Mouse (Mus musculus): ENCODE data around the gene Pth2r.

The Pth2r gene

DNA sequence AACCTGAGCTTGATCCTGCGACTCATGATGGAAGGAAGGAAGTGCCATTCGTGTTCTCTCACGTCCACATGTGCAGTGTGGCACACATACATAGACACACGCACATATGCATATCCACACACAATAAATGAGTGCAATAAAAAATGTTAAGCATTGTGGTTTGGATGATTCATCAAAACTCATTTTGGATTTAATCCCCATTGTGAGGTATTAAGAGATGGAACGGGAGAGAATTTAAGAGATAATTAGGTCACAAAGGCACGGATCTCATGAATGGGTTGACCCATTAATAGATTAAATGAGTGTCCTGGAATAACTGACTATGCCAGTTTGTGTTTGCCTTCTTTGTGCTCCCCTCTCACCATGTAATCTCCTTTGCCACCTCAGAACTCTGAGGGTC lies at the start of gene Pth2r:
Gene Pth2r (plus strand): TSS at position 301 of the 400 bp plus-strand sequence.
- WGBS = 75% methylated on average over 6 of the region's 6 CpGs

DNA sequence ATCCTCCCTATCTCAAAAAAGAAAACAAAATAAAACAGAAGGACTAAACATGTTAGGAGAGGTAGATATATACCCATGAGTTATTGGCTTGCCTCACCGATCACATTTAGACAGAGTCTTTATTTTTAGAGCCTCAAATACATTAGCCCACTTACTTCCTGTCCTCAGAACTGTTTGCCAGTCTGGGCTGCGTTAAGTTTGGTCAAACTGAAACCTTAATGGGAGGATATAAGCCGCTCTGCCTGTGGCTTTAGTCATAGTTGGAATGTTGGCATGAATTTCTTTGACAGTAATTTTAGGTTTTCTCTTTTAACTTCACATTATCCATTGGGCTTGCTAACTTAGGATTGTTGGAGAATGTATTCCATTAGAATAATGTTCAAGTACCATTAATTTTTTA lies 44.1 kb upstream of the Pth2r start:
- WGBS = 51% methylated on average over 3 of the region's 3 CpGs

DNA sequence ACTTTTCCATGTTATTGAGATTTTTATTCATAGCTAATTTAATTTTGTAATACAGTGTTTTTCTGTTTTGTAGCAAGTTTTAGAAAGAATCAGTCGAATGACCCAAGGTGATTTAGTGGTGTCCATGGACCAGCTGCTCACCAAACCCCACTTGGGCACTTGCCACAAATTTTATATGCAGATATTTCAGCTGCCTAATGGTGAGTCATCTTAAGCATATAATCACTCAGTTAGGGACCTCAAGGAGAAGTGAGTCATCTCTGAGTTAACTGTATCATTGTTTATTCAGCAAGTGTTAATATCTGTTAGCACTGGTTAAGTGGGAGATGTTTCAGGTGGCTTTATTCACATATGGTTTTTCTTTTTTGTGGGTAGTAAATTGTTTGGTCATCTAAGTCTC lies 36.2 kb upstream of the Pth2r start:
- WGBS = 98% methylated on average over 1 of the region's 1 CpGs

DNA sequence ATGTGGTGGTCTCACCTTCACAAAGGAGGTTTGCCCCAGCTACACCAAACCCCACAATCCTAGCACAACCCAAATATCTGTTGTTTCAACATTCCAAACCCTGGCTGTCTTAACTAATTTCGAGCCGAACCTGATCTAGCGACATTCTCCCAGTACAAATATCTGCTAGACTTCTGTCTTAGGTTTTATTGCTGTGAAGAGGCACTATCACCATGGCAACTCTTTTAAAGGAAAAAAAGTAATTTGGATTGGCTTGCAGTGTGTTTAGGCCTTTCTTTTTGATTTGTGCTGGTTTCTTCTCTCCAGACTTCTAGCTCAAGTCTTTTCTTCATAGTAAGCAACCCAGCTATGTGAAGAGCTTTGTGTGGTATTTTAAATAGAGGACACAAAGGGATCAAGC lies 1.4 kb upstream of the Pth2r start:
- WGBS = 40% methylated on average over 3 of the region's 3 CpGs

DNA sequence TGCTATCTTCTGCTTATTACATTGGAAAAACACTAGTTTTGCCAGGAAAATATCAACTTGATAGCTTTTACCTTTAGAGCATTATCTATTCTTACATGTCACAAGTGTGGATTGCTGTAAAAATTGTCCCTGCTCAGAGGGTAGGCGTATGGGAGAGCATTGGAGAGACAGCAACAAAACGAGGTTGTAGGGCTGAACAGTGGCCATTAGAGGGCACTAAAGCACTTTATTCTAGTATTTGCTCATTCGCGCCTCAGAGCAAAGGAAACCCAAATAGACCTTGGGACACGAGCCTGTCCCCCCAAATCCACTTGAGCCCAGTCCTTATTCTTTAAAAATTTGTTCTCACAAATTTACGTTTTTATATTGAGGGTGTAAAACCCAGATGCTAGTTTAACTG lies 910 bp downstream of the Pth2r start:
- 7% methylated on average over 6 of the region's 6 CpGs for WGBS

DNA sequence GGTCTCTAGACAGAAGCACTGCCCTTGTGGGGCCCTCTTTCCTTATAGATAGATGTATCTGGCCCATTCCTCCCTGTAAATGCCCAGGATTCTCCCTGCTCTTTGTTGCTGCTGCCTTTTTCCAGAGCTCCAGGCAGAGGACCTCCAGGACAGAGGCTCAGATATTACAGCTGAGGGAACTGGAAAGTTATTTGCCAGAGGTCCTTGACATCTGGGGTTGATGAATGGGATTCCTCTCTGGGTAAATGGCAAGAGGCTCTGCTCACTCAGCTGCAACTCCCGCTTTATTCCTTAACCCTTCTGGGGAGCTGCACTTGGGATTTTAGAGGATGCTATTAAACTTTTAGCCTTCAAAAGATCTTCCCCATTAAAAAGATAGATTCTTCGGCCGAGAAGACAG lies 26.6 kb downstream of the Pth2r start:
- 91% methylated on average over 3 of the region's 3 CpGs for WGBS

DNA sequence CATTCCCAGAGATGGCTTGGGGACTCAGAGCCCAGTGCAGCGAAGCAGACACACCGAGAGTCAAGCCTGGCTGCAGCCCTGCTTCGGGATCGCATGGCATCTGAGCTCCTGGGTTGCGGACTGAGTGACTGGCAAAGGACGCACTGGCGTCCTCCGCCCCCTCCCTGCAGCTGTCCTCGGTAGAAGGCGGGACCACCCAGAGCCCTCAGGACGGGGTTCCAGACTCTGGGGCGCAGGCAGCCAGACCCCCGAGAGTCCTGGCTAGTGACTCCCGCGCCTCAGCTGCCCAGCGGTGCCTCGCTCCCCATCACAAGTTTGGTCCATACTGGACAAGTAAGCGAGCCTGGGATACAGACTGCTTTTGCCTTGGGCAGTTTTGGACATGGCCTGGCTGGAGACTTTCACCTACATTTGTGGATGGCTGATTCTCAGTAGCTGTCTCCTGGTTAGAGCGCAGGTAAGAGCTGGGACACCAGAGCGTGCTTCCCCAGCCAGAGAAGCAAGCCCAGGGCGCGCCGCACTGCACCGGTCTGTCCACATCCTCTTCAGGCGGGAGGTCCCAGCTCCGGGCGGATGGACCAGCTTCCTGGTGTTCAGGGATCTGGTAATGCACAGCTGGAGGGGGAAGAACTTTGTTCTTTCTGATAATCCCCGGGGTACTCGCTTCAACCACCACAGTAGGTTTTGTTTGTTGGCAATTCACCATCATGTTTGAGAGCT lies 29.5 kb downstream of the Pth2r start:
- WGBS = 2% methylated on average over 29 of the region's 29 CpGs

DNA sequence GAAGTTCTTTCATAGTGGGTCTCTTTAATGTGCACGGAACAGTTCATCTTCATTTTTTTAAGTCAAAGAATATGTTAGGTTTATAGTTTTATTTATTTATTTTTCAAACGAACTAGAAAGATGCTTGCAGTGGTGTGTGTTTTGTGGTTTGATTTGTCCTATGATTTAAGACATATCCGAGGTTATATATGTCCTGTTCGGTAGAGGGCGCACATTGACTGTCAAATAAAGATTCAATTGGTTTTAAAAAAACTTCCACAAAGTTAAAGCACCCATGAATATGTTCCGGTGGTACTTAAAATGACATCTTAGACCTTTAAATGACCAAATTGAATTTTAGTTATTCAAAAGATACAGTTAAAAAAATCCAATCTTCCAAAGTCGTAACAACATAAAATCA lies 30.3 kb downstream of the Pth2r start:
- WGBS = 6% methylated on average over 7 of the region's 7 CpGs

DNA sequence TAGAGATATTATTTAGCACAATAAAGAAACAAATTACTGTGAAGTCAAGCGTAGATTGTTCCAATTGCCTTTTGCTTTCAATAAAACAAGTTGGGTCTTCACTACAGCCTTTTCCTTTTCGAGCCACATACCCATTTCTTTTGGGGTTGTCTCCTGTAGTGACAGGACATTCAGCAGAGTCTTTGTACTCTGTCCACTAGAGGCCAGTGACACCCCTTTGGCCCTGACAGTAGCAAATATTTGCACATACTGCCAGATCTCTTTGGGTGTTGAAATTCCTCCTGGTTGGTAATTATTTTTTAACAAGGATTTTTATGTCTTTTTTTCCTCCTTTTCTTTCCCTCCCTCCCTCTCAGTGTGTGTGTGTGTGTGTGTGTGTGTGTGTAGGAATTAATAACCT lies 31.0 kb downstream of the Pth2r start:
- 55% methylated on average over 2 of the region's 2 CpGs for WGBS

DNA sequence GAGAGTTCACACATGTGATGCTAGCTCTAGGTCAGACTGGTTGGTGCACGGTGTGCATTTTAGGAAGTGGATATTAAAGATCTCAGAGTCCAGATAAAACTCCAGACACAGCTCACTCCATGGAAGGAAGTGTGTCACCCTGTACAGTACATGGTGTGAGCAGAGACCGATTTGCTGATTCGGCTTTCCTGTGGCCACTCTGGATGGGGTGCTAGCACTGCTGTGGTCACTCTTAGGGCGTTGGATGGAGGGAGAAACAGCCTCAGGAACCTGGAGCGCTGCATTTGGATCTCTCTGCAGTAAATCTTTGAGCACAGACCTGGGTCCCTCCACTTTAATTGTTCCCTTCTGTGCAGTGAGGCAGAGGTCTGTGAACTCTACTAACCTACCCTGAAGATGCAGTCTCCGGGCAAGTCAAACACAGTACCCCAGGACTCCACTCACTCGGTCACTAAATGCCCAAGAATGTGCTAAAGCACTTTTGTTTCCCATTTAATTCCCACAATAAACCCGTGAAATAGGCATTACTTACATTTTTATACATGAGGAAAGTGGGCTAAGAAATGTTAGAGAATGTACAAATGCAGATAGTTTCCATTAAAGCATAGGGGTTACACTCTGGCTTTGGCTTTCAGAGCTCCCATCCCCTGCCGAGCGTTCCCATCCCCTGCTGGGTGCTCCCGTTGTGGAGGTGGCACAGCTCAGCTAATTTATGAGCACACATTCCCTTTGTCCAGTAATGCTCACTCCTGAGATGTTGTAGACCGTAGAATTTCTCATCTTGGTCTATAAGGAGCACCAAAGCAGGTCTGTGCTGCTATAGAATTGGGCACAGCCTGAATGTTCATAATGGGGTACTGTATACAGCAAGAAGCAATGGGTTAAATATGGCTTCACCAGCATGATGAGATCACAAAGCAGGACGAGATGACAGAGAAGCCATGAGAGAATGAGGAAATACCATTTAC lies 32.5 kb downstream of the Pth2r start:
- 62% methylated on average over 13 of the region's 13 CpGs for WGBS

DNA sequence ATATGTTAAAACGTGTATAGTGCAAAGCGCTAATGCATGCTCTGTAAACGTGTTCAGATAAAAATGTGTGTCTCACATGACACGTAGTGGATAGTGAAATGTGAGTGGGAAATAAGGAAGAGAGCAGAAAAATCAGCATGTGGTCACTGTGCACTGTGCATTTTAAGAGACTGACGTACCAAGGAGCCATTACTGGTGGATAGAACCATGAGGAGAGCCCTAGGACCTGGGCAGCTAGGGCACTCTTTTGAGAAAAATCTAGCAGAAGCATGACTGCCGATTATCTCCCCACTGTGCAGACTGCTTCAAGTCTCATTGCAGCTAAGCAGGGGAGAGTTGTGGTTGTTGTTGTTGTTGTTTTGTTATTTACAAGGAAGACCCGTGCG lies 33.2 kb downstream of the Pth2r start:
- WGBS = 80% methylated on average over 8 of the region's 8 CpGs

DNA sequence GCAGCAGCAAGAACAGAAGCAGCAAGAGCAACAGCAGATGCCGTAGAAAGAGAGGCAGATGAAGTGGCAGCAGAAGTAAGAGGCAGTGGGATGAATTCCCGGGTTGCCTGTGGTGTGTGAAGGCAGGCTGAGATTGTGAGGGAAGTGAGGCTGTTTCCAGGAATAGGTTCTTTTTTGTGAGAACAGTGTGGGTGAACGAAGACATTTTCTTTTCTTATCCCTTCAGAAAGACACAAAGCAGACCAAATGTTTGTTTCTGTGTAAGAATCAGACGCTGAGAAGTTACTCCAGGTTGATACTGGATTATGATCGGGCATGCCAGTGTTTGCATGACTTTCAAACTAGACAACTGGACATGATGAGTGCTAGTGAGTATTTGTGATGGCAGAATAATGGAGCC lies 52.2 kb downstream of the Pth2r start:
- 55% methylated on average over 5 of the region's 5 CpGs for WGBS

DNA sequence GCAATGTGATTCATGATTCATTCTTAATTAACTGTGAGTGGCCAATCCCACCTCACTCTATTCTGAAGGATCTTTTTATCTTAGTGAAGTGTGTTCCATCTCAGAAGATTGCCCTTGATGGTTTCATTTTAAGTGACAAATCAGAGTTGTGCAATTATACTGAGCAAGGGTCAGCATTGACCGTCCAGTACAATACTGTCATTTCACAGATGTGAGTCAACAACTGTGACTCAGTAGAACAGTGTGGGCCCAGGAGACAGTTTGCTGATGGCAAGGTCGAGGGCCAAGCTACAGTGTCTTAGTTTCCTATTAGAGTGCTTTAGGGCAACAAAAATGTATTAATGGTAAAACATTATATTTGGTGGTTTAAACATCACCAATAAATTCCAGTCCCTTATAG lies 55.9 kb downstream of the Pth2r start:
- 88% methylated on average over 2 of the region's 2 CpGs for WGBS

DNA sequence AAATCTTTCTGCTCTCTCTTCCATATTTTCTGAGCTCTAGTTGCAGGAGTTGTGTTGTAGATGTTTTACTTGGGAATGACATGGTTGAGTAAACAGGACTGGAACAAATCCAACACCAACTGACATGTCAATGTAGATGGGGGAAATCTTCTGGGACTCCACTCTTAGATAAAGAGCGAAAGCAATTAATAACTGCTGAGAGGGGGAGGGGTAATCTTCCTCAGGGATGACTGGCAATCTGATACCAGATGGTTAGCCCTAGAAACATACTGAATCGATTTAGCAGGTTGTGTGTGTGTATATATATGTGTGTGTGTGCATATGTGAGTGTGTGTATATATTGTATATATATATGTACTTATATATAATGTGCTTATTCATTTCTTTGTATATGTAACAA lies 58.4 kb downstream of the Pth2r start:
- WGBS = 60% methylated on average over 2 of the region's 2 CpGs

DNA sequence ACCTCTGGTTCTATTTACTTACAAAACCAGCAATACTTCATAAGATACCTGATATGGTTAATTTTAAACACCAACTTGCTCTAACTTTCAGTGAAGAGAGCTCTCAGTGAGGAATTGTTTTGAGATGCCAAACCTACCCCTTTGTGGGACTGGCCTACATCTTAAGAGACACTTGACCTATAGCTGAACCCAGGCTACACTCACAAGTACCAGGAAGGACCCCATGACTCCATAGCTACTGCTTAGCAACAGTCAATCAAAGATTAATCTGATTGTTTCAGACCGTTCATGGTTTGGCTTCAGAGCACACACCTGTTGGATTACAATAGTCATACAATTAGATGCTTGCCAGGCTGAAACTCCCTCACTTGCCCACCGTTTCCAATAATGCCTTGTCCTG lies 71.1 kb downstream of the Pth2r start:
- WGBS = 65% methylated on average over 2 of the region's 2 CpGs

DNA sequence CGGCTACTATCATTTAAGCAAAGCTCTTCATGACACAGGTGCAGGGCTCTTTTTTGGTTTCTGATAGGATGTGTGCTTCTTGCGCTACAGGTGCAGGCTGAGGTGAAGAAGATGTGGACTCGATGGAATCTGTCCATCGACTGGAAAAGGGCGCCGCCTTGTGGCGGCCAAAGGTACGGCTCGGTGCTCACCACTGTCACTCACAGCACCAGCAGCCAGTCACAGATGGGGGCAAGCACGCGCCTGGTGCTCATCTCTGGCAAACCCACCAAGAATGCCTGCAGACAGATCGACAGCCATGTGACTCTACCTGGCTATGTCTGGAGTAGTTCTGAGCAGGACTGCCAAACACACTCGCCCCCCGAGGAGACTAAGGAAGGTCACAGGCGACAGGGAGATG lies 106.5 kb downstream of the Pth2r start:
- 42% methylated on average over 15 of the region's 15 CpGs for WGBS

DNA sequence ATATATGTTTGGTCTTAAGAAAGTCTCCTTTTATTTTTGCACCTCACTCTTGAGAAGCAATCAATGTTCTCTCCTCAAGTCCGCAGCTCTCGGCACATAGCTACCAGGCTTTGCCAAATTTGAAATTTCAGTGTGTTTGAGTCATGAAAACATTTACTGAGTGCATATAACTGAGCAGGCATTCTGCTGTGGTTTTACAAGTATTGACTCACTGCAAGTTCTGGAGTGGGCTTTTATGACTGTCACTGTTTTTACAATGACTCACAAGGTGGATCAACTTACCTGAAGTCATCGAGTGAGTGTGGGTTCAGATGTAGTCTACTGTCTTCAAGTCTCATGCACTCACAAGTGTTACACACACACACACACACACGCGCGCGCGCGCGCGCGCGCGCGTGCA lies 107.8 kb downstream of the Pth2r start:
- WGBS = 92% methylated on average over 15 of the region's 15 CpGs

DNA sequence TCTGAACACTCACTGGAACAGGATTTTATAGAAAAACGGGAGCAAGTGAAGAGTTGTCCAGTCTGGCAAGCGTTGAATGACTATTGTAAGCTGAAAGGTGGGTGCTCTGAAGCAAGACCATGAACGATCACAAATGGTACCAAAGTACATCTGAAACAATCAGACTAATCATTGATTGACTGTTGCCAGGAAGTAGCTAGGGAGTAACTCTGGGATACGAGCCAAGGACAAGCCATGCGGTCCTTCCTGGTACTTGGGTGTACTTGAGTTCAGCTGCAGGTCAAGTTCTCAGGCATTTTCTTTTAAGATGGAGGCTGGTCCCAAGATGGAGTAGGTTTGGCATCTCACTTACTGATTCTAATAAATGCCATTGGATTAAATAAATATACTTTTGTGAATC lies 125.6 kb downstream of the Pth2r start:
- WGBS = 70% methylated on average over 5 of the region's 5 CpGs

DNA sequence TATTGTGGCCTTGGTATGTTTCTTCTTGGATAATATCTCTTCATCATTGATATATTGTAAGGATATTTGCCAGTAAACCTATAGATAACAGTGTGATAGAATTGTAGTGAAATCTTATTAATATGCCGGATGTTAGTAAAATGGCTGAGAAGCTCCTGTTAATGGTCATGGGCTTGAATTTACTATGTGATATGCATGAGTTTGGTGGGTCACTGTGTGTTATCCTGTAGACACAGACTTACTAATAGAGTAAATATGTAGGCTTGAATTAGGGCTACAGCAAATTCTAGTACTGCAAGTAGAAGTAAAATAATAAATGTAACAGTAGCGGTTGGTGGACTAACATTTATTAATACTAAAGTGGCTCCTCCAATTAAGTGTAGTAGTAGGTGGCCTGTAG lies 139.1 kb downstream of the Pth2r start:
- 97% methylated on average over 2 of the region's 2 CpGs for WGBS
